Mouse (Mus musculus): ENCODE measurements around the gene Cpd.

Cpd gene

GRCm38 (mm10) chr11:76773811-76774210 lies 73.0 kb downstream of the Cpd start:
- DNase-seq: no peak

- no peak for DNase-seq
Observed at GRCm38 (mm10) chr11:76770566-76770965, 76.3 kb downstream of the Cpd start.

GRCm38 (mm10) chr11:76763741-76764122 lies 83.1 kb downstream of the Cpd start:
- DNase-seq: no peak

GRCm38 (mm10) chr11:76763053-76763740 lies 83.6 kb downstream of the Cpd start, which contains the start of gene Gosr1:
Gene Gosr1 (minus strand): TSS chr11:76763579.
- DNase-seq: peak; percentile 90

GRCm38 (mm10) chr11:76752276-76752675 lies 94.5 kb downstream of the Cpd start:
- DNase-seq: no peak

GRCm38 (mm10) chr11:76748819-76749218 lies 98.0 kb downstream of the Cpd start:
- no peak for DNase-seq

- DNase-seq: no peak
Observed at GRCm38 (mm10) chr11:76745921-76746320, 100.9 kb downstream of the Cpd start.

GRCm38 (mm10) chr11:76744550-76744949 lies 102.3 kb downstream of the Cpd start:
- peak; percentile 12 for DNase-seq

GRCm38 (mm10) chr11:76742511-76742910 lies 104.3 kb downstream of the Cpd start:
- DNase-seq: no peak

GRCm38 (mm10) chr11:76739125-76739524 lies 107.7 kb downstream of the Cpd start:
- peak; percentile 22 for DNase-seq

- no peak for DNase-seq
Observed at GRCm38 (mm10) chr11:76735753-76736324, 111.0 kb downstream of the Cpd start.

- no peak for DNase-seq
Observed at GRCm38 (mm10) chr11:76734560-76734959, 112.3 kb downstream of the Cpd start.

- DNase-seq: no peak
Observed at GRCm38 (mm10) chr11:76730650-76731049, 116.2 kb downstream of the Cpd start.
